Mouse (Mus musculus): ENCODE data around the gene Rab22a. TPM values are rescaled to one million over a fixed set of nuclear protein-coding genes. Genes with fewer than 3 reads are reported as not detected.

Gene Rab22a
- polyA plus RNA-seq, 1 experiment from 2014 or later, result 42.0 TPM

DNA sequence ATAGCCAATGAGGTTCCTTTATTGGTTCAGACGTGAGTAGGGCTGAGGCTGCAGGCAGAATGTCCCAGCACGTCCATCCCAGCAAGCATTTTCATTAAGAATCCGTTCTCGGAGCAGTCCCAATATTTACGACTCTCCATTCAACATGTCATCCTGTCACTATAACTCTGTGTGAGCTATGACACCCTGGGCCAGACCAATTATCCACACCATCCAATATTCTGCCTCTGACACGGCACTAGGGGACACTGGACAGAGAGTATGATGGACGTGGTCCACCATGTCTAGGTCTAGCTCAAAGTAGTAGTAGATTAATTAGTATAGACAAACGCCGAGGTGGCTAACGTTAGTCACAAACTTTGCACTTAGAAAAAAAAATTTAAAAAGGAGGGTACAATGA is 9.8 kb upstream of the Rab22a start:
- WGBS, result 80% methylated on average over 10 of the region's 10 CpGs

DNA sequence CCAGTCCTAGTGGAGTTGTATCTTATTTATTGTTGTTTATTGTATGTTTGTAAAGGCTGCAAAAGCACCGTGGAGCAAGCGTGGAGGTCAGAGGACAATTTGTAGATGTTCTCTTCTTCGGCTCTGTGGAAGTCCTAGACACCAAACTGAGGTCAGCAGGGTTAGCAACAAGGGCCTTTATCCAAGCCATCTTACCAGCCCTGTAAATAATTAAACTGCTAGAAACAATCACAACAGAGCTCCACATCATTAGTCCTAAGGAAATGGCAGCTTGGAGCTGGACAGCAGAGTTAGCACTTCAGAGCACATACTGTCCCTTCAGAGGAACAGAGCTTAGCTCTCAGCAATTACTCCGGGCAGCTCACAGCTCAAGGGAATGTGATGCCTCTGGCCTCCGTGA is 6.0 kb upstream of the Rab22a start:
- H3K4me2 ChIP-seq (replicated peaks; ENCODE audit: low read depth), result no peak overlapping the region
- no peak for TF ChIP-seq CTCF (IDR thresholded peaks at IDR 0.05; ENCODE audit: low read depth)
- WGBS, result 62% methylated on average over 5 of the region's 5 CpGs
- no peaks in the 10 kb centered on the region; the same call in 1 of the 2 replicates for H3K36me3 ChIP-seq (ENCODE audit: control insufficient read depth, insufficient read depth)
- ATAC-seq, result peak; percentile 17; the same call in 1 of the 2 replicates
- H3K27ac ChIP-seq (ENCODE audit: low read depth, low read length), result no peak overlapping the region
- H3K27me3 ChIP-seq (replicated peaks; ENCODE audit: control insufficient read depth, insufficient read depth, low read length), result no peaks in the 10 kb centered on the region
- H3K4me3 ChIP-seq (ENCODE audit: low read depth, low read length), result no peak overlapping the region
- H3K9me3 ChIP-seq (ENCODE audit: control insufficient read depth), result no peaks in the 10 kb centered on the region
- H3K4me1 ChIP-seq (replicated peaks; ENCODE audit: control insufficient read depth, insufficient read depth, low read length), result no peaks in the 10 kb centered on the region
- no peak overlapping the region for H3K9ac ChIP-seq (ENCODE audit: low read depth, low read length)

More for the DNA sequence above, 9.8 kb upstream of the Rab22a start:
- Histone ChIP-seq H3K9ac (ENCODE audit: low read depth, low read length) (no peak overlapping the region), H3K4me1 (replicated peaks; ENCODE audit: control insufficient read depth, insufficient read depth, low read length) (no peaks in the 10 kb centered on the region), H3K27me3 (replicated peaks; ENCODE audit: control insufficient read depth, insufficient read depth, low read length) (no peaks in the 10 kb centered on the region), H3K36me3 (ENCODE audit: control insufficient read depth, insufficient read depth) (no peaks in the 10 kb centered on the region; the same call in 1 of the 2 replicates), H3K4me2 (replicated peaks; ENCODE audit: low read depth) (no peak overlapping the region), H3K4me3 (ENCODE audit: low read depth, low read length) (no peak overlapping the region), H3K9me3 (ENCODE audit: control insufficient read depth) (no peaks in the 10 kb centered on the region), H3K27ac (ENCODE audit: low read depth, low read length) (no peak overlapping the region)
- ATAC-seq, result no peak
- TF ChIP-seq CTCF (IDR thresholded peaks at IDR 0.05; ENCODE audit: low read depth), result no peak

DNA sequence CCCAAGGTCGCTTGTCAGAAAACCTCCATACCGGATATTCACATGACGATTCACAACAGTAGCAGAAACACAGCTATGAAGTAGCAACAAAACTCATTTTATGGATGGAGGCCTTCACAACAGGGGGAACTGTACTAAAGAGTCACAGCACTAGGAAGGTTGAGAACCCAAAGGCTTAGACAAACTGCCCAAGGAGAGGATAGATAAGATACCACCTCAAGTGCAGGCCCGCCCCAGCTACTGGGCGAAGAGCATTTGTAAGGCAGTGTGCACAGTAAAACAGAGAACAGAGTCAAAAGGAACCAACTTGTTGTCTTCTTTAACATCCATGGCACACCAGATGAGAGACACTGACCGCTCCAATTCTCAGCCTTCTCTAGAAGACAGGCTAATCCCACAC is 1.8 kb upstream of the Rab22a start:
- H3K9ac ChIP-seq (ENCODE audit: low read depth, low read length), result no peak overlapping the region
- no peak overlapping the region for H3K4me2 ChIP-seq (replicated peaks; ENCODE audit: low read depth)
- H3K27me3 ChIP-seq (replicated peaks; ENCODE audit: control insufficient read depth, insufficient read depth, low read length), result no peaks in the 10 kb centered on the region
- H3K9me3 ChIP-seq (ENCODE audit: control insufficient read depth), result no peaks in the 10 kb centered on the region
- peaks cover 6% of the 10 kb centered on the region for H3K4me1 ChIP-seq (replicated peaks; ENCODE audit: control insufficient read depth, insufficient read depth, low read length)
- peaks cover 9% of the 10 kb centered on the region; the same call in 1 of the 2 replicates for H3K36me3 ChIP-seq (ENCODE audit: control insufficient read depth, insufficient read depth)
- no peak overlapping the region for H3K4me3 ChIP-seq (ENCODE audit: low read depth, low read length)
- no peak for ATAC-seq
- no peak for TF ChIP-seq CTCF (IDR thresholded peaks at IDR 0.05; ENCODE audit: low read depth)
- no peak overlapping the region for H3K27ac ChIP-seq (ENCODE audit: low read depth, low read length)
- WGBS, result 80% methylated on average over 6 of the region's 6 CpGs

DNA sequence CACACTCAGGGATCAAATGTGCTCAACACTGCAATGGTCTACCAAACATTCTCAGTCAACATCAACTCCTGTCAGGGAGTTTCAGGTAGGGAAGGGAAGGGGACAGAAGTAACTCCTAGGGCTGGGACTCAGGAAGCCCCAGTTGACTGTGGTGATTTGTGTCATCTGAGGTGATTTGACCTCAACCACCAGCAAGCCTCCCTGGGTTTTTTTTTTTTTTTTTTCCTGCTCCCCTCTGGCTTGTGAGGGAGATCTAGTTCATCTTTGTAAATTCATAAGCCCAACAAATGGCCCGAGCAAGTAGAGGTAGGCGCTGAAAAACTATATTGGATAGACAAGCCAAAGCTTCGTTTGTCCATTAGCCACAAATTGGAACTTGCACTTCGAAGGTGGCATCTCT is 1.0 kb upstream of the Rab22a start:
- Histone ChIP-seq H3K36me3 (ENCODE audit: control insufficient read depth, insufficient read depth) (peaks cover 16% of the 10 kb centered on the region; the same call in 1 of the 2 replicates), H3K4me1 (replicated peaks; ENCODE audit: control insufficient read depth, insufficient read depth, low read length) (peaks cover 6% of the 10 kb centered on the region), H3K27me3 (replicated peaks; ENCODE audit: control insufficient read depth, insufficient read depth, low read length) (no peaks in the 10 kb centered on the region), H3K4me2 (replicated peaks; ENCODE audit: low read depth) (peak overlapping the region; percentile 88), H3K27ac (ENCODE audit: low read depth, low read length) (no peak overlapping the region), H3K9me3 (ENCODE audit: control insufficient read depth) (no peaks in the 10 kb centered on the region), H3K9ac (ENCODE audit: low read depth, low read length) (no peak overlapping the region; the same call in 1 of the 2 replicates), H3K4me3 (ENCODE audit: low read depth, low read length) (peak overlapping the region; percentile 95)
- no peak for ATAC-seq
- no peak for TF ChIP-seq CTCF (IDR thresholded peaks at IDR 0.05; ENCODE audit: low read depth)
- 88% methylated on average over 4 of the region's 4 CpGs for WGBS

DNA sequence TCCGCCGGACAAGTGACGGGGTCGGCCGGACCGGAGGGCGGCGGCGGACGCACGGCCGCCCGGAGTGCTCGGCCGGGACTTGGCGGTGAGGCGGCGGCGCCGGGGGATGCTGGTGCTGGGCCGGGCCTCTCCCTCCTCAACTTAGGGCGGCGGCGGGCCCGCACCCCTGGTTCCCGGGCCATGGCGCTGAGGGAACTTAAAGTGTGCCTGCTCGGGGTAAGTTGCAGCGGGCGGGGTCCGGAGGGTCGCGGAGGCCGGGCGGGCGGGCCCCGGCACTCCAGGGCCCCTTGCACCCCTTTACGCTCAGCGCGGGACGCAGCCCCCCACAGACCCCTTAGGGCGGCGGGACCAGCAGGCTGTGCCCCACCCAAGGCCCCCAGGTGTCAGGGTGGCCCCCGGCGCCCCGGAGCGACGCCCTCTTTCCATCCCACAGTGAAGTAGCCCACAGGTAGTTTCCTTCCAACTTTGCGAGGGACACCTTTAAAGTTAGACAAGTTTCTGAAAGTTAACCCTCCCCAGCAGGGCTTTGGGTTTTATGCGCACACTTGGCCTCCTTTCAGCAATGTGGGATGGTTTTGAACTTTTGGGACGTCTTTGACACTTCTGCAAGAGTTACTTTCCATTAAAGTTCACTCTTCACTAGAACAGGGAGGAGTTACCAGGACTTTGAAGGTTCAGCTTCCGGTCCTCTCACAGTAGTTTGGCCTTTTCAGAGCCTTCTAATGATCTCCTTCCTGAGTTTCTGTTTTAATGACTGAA is 545 bp downstream of the Rab22a start:
- ATAC-seq, result peak; percentile 49
- 1% methylated on average over 49 of the region's 52 CpGs for WGBS

DNA sequence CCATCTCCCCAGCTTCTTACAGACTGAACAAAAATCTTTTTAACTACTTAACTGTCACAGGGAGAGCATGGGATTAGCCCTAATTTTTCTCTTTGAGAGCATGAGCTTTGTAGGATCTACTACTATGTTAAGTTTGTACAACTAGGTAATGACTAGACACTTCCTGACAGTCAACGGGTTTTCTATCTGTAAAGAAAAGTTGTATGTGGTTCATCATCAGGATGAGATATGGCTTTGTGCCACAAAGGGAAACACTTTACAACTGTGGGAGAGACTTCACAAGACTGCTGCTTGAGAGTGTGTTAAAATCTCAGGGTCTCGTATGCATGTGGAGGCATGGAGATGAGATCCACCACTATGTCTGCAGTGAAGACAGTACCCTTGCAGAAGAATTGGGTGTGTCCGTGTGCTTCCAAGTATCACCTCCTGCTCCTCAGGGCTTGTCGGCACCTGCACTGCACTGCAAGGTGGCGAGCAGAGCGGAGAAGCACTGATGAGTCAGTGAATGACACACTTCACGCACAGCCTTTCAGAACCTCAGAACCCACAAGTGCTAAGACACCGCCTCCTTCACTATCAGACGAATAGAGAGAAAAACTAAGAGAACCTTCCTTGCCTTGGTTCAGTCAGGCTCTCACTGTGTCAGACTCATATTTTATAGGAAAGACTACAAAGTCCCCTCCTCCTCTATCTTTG is 2.8 kb downstream of the Rab22a start:
- H3K4me1 ChIP-seq (replicated peaks; ENCODE audit: control insufficient read depth, insufficient read depth, low read length), result peaks cover 6% of the 10 kb centered on the region
- no peak overlapping the region for H3K4me2 ChIP-seq (replicated peaks; ENCODE audit: low read depth)
- peaks cover 28% of the 10 kb centered on the region for H3K36me3 ChIP-seq (ENCODE audit: control insufficient read depth, insufficient read depth)
- no peaks in the 10 kb centered on the region for H3K27me3 ChIP-seq (replicated peaks; ENCODE audit: control insufficient read depth, insufficient read depth, low read length)
- 82% methylated on average over 9 of the region's 9 CpGs for WGBS
- no peaks in the 10 kb centered on the region for H3K9me3 ChIP-seq (ENCODE audit: control insufficient read depth)
- no peak for TF ChIP-seq CTCF (IDR thresholded peaks at IDR 0.05; ENCODE audit: low read depth)
- no peak for ATAC-seq
- no peak overlapping the region for H3K9ac ChIP-seq (ENCODE audit: low read depth, low read length)
- H3K27ac ChIP-seq (ENCODE audit: low read depth, low read length), result no peak overlapping the region
- H3K4me3 ChIP-seq (ENCODE audit: low read depth, low read length), result no peak overlapping the region

More for the DNA sequence above, 545 bp downstream of the Rab22a start:
- Histone ChIP-seq H3K4me1 (replicated peaks; ENCODE audit: control insufficient read depth, insufficient read depth, low read length) (peaks cover 6% of the 10 kb centered on the region), H3K27ac (ENCODE audit: low read depth, low read length) (peak overlapping the region; percentile 84), H3K9me3 (ENCODE audit: control insufficient read depth) (no peaks in the 10 kb centered on the region), H3K36me3 (ENCODE audit: control insufficient read depth, insufficient read depth) (peaks cover 25% of the 10 kb centered on the region), H3K27me3 (replicated peaks; ENCODE audit: control insufficient read depth, insufficient read depth, low read length) (no peaks in the 10 kb centered on the region), H3K4me3 (ENCODE audit: low read depth, low read length) (peak overlapping the region; percentile 95), H3K4me2 (replicated peaks; ENCODE audit: low read depth) (peak overlapping the region; percentile 88), H3K9ac (ENCODE audit: low read depth, low read length) (peak overlapping the region; percentile 97)
- no peak for TF ChIP-seq CTCF (IDR thresholded peaks at IDR 0.05; ENCODE audit: low read depth)

Data from intestine, postnatal 0 days (tissue).